Mouse (Mus musculus) cerebellum, postnatal 25 days (tissue): ENCODE data around the gene Cd2bp2.

Experiments
- DNase-seq, 2 experiments: peaks; one replicate each; pipeline ENCODE4 v3.0.0; 2021; ENCODE audit warnings: mixed read lengths in 2 of 2

Gene Cd2bp2

GRCm38 (mm10) chr7:127217901-127218642 lies 22.2 kb upstream of the Cd2bp2 start:
- no peak for DNase-seq

GRCm38 (mm10) chr7:127217475-127217874 lies 21.6 kb upstream of the Cd2bp2 start:
- no peak for DNase-seq

GRCm38 (mm10) chr7:127216307-127216706 lies 20.5 kb upstream of the Cd2bp2 start:
- no peak for DNase-seq

DNA sequence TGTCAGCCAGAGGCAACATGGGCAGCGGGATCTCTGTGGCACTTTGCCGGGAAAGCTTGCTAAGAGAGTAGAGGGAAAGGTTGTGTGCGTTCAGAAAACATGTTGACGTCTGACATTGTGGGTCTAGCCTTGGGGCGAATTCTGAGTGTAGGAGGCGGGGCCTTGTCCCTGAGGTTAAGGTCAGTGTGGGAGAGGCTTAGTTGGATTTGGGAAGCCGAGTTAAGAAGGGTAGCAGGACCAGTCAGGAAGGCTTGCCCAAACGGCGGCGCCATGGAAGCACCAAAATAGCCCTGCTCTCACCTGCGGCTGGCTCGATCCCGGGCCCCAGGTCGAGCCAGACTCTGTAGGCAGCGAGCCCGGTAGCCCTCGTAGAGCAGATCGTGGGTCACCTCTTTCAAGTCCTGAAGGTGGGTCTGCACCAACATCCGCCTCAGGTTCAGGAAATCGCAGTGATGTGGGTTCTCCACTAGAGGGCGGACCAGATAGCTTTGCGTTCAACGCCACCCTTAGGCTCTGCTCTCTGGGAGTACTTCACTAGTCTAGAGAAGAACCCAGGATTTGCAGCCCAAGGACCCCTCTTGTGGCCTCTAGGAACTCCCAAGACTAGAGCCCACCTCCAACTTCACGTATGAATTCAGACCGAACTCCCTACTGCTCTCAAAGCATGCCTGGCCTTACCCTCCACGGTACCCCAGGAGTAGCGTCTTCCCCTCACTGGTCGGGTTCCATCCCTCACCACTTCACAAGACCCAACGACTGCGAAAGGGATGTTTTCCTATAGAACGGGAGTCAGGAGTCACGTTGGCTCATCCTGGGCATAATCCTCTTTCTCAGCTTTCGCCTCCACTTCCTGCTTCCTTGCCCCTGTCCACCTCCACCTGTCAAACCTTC lies 19.4 kb upstream of the Cd2bp2 start:
- DNase-seq: peak; percentile 76 to 80

GRCm38 (mm10) chr7:127214521-127214920 lies 18.7 kb upstream of the Cd2bp2 start:
- DNase-seq: no peak

GRCm38 (mm10) chr7:127213930-127214329 lies 18.1 kb upstream of the Cd2bp2 start:
- DNase-seq: no peak

- DNase-seq: peak in 1 of 2 experiments; percentile 69
These were observed 17.6 kb upstream of the Cd2bp2 start for GRCm38 (mm10) chr7:127213485-127213884.

DNA sequence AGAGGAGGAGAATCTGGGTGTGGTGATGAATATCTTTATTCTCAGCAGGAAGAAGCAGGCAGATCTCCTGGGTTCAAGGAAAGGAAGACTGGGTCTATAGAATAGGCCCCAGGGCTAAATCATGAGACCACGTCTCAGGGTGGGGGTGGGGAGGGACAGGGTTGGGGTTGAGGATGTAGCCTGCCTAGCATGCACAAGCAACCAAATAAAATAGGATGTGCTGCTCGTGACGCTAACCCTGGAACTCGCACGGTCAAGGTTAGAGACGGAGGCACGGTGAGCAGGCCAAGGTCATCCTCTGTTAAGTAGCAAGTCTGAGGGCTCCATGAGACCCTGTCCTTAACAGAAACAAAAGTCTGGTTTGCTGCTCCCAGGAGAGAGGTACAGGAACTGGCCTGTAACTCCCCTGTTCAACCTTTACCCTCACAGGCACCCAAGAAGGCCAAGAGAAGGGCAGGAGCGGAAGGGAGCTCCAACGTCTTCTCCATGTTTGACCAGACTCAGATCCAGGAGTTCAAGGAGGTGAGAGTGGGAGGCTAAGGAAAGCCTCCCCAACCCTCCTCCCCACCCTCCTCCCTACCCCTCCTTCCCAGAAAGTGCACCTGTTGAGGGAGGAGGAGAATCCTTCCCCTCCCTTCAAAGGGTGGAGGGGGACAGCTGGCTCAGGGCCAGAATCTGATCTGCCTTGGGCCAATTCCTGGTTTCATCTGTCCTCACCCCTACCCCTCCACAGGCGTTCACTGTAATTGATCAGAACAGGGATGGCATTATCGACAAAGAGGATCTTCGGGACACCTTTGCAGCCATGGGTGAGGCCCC lies 16.8 kb upstream of the Cd2bp2 start:
- DNase-seq: no peak

DNA sequence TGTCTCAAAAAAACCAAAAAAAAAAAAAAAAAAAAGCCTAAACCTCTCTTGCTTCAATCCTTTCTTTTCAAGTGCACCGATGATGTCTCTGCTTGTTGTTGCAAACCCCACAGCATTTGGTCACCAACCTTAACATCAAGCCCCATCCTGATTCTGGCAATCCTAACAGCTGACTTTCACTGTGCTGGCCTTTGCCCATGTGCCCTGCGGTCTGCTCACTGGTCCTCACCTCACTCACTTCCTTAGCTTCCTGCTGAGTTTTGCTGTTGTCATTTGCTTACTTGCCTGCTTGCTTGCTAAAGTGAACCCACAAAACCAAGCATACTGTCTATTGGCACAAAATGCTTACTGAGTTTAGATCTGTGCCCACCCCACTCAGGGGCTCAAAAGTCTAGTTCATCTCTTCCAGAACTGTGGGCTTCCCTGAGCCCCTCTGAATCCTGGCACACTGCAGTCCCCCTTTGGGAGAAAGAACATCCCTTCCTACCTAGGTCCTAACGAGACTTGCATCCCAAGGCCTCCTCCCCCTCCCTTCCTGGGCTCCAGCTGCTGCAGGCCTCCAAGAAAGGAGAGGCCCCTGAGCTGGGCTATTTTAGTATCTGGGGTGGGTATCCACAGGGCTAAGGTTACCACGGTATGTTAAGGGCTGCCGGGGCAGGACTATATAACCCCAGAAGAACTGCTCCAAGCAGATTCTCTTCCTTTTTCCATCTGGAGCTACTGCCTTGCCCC lies 15.3 kb upstream of the Cd2bp2 start:
- DNase-seq: no peak

DNA sequence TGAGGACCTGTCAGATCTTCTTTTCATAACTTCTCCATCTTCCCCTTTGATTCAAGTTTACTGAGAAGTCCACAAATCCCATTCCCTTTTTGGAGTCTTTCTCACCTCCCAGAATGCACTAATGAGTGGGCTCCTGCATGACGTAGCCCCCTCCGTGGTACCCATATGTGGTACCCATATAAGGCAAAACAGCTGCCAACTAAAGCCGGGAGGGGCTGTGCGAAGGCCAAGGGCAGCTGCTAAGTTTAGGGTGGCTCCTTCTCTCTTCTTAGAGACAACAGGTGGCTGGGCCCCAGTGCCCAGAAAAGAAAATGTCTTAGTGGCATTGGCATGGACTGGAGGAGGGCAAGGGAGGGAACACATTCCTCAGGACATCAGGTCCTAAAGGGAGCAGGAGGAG lies 14.4 kb upstream of the Cd2bp2 start:
- no peak for DNase-seq

DNA sequence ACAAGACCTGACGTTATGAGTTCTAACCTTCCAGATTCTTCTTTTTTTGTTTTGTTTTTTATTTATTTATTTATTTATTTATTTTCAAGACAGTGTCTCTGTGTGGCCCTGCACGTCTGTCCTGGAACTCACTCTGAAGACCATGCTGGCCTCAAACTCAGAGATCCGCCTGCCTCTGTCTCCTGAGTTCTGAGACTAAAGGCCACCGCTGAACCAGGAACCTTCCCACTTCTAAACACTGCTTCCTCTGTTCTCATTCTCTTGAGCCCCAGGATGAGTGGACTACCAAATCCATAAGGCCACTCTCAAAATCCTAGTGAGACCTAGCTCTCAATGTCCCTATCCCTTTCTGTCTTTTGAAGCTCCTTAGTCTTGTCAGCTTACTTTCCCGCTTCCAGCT lies 14.0 kb upstream of the Cd2bp2 start:
- DNase-seq: no peak

DNA sequence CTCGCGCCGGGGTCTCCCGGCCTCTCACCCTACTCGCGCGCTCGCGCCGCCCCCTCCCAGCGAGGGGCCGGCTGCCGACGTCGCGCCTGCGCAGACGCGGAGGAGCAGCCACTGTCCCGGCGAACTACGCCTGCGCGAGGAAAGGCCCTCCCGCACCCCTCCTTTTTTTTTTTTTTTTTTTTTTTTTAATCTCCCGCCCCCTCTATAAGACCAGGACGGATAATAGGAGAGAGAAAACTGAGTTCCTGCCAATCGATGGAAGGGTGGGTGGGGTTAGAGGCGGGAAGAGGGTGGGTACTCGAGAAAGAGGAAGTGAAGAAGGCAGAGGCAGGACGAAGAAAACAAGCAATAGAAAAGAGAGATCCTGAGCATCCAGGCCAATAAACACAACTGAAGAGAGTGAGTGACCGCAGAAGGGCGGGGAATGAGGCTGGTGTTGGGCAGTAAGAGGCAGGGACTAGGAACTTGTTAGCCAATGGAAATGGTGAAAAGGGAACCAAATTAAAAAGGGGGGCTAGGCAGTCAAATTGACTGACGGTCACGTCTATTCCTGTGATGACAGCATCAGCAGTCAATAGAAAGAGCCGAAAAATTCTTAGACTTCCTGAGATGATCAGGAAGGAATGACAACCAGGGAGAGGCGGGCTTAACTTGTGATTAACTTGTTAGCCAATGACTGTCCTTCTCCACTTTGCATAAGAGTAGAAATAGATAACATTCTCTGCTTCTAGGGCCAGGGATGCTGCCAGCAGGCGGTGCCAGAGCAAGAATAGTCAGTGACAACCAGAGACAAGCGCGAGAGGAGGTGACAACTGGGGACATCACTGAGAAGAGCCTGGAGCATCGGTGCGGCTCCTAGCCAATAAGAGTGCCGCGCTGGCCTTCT lies 12.9 kb upstream of the Cd2bp2 start, which contains the start of gene Mylpf:
Gene Mylpf (plus strand): TSS at position 338 of the 886 bp plus-strand sequence.
- peak; percentile 91 to 96 for DNase-seq

DNA sequence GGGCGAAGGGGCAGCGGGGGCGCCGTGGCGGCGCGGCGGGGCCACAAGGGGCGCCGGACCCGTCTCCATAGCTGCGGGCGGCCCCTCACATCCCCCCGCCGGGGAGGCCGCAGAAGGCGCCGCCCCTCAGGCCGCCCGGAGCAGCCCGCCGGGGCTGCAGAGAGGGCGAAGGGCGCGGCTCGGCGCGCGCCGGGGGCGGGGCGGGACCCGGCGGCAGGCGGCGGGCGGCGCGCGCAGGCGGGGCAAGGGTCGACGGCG lies 12.4 kb upstream of the Cd2bp2 start, which contains the start of gene Tbc1d10b:
Gene Tbc1d10b (minus strand): TSS at position 174 of the 258 bp plus-strand sequence.
- no peak for DNase-seq

DNA sequence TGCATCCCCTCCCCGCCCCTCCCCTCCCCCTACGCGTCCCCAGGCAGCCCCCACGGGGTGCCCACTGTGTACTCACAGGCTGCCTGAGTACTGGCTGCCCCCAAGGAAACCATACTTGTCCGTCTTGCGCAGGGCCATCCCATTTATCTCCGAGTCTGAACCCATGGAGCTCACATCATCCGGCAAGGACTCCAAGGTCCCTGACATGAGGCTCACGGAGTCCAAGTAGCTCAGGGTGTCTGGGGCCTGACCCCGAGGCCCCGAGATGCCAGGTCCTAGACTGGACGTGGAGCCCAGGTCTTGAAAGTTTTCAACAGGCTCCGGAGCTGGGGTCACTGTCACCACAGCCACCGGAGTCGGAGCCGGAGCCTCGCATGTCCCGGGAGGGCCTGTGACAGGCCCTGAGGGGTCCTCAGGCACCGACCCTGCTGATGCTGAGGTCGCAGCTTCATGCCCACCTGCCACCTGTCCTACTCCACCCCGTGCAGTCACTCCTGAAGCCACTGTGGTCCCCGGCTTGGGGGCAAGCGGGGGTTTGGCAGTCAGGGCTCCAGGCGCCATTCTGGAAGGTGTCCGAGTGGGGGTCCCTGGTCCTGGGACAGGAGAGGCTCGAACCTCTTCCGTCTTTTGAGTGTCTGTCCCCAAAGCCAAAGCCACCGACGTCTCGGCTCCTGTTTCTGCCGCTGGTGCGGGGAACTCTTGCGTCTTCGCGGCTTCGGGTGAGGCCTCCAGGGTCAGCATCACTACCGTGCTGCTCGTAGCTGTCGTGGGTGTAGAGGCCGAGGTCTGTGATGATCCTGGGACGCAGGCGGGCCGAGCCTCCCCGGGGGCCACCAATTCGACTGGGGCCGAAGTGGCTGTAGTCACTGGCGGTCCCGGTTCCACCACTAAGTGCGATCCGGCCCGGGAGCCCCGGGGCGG lies 11.8 kb upstream of the Cd2bp2 start:
- no peak for DNase-seq

DNA sequence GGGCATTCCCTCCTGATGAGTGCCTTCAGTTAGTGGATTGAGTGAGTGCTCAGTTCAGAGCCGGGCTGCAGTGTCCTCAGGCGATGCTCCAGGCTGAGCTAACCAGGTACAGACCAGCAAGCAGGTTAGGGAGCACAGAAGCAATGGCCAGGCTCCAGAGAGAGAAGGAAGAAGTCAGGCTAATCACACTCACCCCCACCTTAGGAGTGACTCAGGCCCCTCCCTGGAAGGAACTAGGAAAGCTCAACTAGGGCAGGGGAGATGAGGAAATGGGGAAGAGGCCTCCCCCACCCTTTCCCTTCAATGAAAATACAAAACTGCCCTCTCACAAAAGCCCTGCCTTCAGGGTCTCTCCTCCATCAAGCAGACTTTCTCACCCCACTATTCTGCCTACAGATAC lies 10.8 kb upstream of the Cd2bp2 start:
- no peak for DNase-seq

DNA sequence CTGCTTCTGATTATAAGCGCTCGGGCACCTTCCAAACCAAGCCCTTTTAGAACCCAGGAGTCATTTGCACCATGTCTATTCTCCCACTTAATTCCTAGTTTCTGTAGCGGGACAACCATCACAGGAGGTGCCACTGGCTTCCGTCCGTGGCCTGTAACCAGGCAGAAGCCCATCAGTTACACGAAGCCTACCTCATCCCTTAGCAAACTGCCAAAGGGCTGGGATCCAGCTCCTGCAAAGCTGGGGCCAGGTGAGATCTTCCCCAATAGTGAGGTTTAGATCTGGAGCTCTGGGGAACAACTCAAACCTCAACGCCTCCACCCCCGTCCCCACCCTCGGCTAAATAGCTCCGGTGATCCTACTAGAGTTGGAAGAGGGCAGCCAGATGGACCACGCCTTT lies 634 bp upstream of the Cd2bp2 start:
- DNase-seq: no peak

GRCm38 (mm10) chr7:127194633-127195029 lies 1.2 kb downstream of the Cd2bp2 start:
- DNase-seq: no peak

DNA sequence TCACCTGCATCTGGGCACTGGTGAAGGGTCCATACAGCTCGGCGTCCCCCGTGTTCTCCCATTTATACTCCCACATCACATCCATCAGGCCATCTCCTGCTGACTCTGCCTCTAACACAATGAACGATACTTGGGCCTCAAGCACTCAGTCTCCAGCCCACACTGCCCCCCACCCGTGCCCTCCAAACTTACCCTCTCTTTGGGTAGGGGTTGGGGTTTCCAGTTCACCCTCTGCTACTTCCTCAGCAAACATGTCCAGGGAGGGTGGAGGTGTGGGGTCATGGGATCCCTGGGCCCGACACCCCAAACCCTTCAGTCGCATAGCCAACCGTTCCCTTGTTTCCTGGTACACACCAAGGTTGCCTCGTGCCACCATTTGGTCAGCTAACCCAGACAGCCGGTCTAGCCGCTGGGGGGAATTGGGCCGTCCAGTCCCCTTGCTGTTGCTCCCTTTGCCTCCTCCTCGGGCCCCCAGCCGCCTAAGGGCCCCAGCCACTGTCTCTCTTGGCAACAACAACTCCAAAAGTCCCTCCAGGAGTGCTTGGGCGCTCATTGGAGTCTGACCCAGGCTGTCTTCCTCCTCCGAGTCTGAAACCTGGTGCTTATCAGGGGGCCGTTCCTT lies 1.7 kb downstream of the Cd2bp2 start:
- DNase-seq: no peak

DNA sequence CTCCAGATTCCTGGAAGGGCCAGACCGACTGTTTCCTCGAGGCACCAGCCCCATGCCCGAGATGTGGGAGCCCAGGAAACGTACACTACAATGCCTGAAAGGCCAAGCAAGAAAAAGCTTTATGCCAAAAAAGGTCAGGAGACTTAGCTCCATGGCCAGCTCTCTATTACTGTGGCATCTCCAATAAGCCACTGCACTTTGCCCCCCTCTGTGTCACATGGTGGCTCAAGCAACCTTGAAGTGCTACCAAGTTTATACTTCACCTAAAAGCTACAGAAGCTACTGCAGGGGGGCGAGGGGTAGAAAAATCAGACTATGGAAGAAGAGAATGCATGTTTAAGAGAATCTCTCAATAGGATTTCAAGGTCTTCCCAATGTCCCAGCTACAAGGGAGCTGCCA lies 2.9 kb downstream of the Cd2bp2 start:
- DNase-seq: no peak

DNA sequence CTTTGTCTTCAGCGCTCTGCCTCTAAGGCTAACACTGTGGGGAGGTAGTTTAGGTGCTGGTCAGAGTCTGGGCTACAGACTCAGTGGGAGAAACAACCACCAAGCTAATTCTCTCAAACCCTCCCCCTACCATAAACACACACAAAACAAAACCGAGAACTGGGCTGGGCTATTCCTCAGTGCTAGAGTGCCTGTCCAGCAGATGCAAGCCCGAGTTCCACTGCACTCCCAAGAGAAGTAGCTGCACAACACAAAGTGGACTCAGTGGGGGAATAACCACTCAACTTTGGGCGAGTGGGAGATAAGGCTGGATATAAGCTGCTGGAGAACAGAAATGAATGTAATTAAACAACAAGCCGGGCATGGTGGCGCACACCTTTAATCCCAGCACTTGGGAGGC lies 5.2 kb downstream of the Cd2bp2 start:
- DNase-seq: no peak
